Mouse (Mus musculus) forebrain, embryonic 16.5 days (tissue): ENCODE data around the gene Tcte1. TPM values are rescaled to one million over a fixed set of nuclear protein-coding genes. Genes with fewer than 3 reads are reported as not detected.

ENCODE experiments used
- ATAC-seq: fragments of 200-750 bp; cut with Nextera tagmentation; 2 replicates; pipeline ENCODE4 v1.8.0; 2017; ENCODE audit warnings: mild to moderate bottlenecking, moderate library complexity
- H3K27ac ChIP-seq: fragments of 300-500 bp; sonication (generic); 2 replicates; pipeline ENCODE4 v1.5.1; 2014; ENCODE audit warnings: low read length, control low read depth
- H3K27me3 ChIP-seq: fragments of 300-500 bp; sonication (generic); replicated peaks from 2 replicates; pipeline ENCODE4 v1.6.1; 2014; ENCODE audit warnings: low read length; ENCODE audit not compliant: control insufficient read depth, insufficient read depth
- H3K36me3 ChIP-seq: fragments of 300-500 bp; sonication (generic); 2 replicates; pipeline ENCODE4 v1.6.1; 2014; ENCODE audit not compliant: control insufficient read depth, insufficient read depth
- H3K4me1 ChIP-seq: fragments of 300-500 bp; sonication (generic); replicated peaks from 2 replicates; pipeline ENCODE4 v1.6.1; 2014; ENCODE audit warnings: low read length; ENCODE audit not compliant: control insufficient read depth, insufficient read depth
- H3K4me2 ChIP-seq: fragments of 300-500 bp; sonication (generic); 2 replicates; pipeline ENCODE4 v1.6.1; 2014; ENCODE audit warnings: mild to moderate bottlenecking, low read length, control low read depth
- H3K4me3 ChIP-seq: fragments of 300-500 bp; sonication (generic); replicated peaks from 2 replicates; pipeline ENCODE4 v1.5.1; 2014; ENCODE audit warnings: mild to moderate bottlenecking, low read length, control low read depth
- H3K9ac ChIP-seq: fragments of 300-500 bp; sonication (generic); replicated peaks from 2 replicates; pipeline ENCODE4 v1.6.1; 2014; ENCODE audit warnings: low read depth, low read length, control low read depth
- H3K9me3 ChIP-seq: fragments of 300-500 bp; sonication (generic); 2 replicates; pipeline ENCODE4 v1.6.1; 2016; ENCODE audit warnings: low read length; ENCODE audit not compliant: control insufficient read depth
- whole genome bisulfite sequencing: fragments of 180-500 bp; shearing (Covaris S2); extraction: QIAGEN DNeasy Blood & Tissue Kit; methylation state at CpG from one replicate; pipeline ENCODE4 v1.1.7; 2014; 5-methylcytosine and 5-hydroxymethylcytosine counted together
- polyA plus RNA-seq: library from polyadenylated mRNA; unstranded; fragments of >200 nt; fragmentation: Nextera tagmentation; extraction: Ambion mirVana; gene quantifications from 2 replicates; pipeline ENCODE4 v1.2.1, GENCODE M21; 2015

The Tcte1 gene
- polyA plus RNA-seq, 1 experiment from 2014 or later, result 4.7 TPM

GRCm38 (mm10) chr17:45520136-45520535, 3.1 kb upstream of the Tcte1 start:
- 88% methylated on average over 11 of the region's 11 CpGs for WGBS
- H3K27ac ChIP-seq, result no peak overlapping the region
- H3K4me2 ChIP-seq, result no peak overlapping the region
- H3K27me3 ChIP-seq, result no peaks in the 10 kb centered on the region
- no peak overlapping the region for H3K9ac ChIP-seq
- H3K4me3 ChIP-seq, result no peak overlapping the region
- peaks cover 17% of the 10 kb centered on the region for H3K4me1 ChIP-seq
- H3K9me3 ChIP-seq, result no peaks in the 10 kb centered on the region
- ATAC-seq, result no peak
- no peaks in the 10 kb centered on the region for H3K36me3 ChIP-seq

- ATAC-seq, result no peak
- WGBS, result 64% methylated on average over 4 of the region's 4 CpGs
Measured at GRCm38 (mm10) chr17:45524961-45525360, 1.7 kb downstream of the Tcte1 start.

GRCm38 (mm10) chr17:45526571-45526970, 3.3 kb downstream of the Tcte1 start:
- 17% methylated on average over 5 of the region's 5 CpGs for WGBS
- Histone ChIP-seq H3K4me1 (peaks cover 20% of the 10 kb centered on the region), H3K4me2 (no peak overlapping the region), H3K4me3 (no peak overlapping the region), H3K36me3 (no peaks in the 10 kb centered on the region), H3K27me3 (no peaks in the 10 kb centered on the region), H3K27ac (no peak overlapping the region), H3K9me3 (no peaks in the 10 kb centered on the region), H3K9ac (no peak overlapping the region)
- no peak for ATAC-seq

More at GRCm38 (mm10) chr17:45524961-45525360, 1.7 kb downstream of the Tcte1 start:
- no peak overlapping the region for H3K9ac ChIP-seq
- no peak overlapping the region for H3K4me2 ChIP-seq
- H3K4me1 ChIP-seq, result peaks cover 14% of the 10 kb centered on the region
- H3K27ac ChIP-seq, result no peak overlapping the region
- H3K27me3 ChIP-seq, result no peaks in the 10 kb centered on the region
- no peak overlapping the region for H3K4me3 ChIP-seq
- H3K36me3 ChIP-seq, result no peaks in the 10 kb centered on the region
- H3K9me3 ChIP-seq, result no peaks in the 10 kb centered on the region

GRCm38 (mm10) chr17:45530346-45530782, 7.1 kb downstream of the Tcte1 start:
- H3K4me2 ChIP-seq, result 0 out of 2 replicates have a peak overlapping the region, but pooled peaks have one; percentile 4
- H3K9ac ChIP-seq, result no peak overlapping the region
- 33% methylated on average over 13 of the region's 13 CpGs for WGBS
- no peaks in the 10 kb centered on the region for H3K9me3 ChIP-seq
- peaks cover 5% of the 10 kb centered on the region; the same call in 1 of the 2 replicates for H3K27me3 ChIP-seq
- peaks cover 6% of the 10 kb centered on the region for H3K4me1 ChIP-seq
- H3K36me3 ChIP-seq, result no peaks in the 10 kb centered on the region
- ATAC-seq, result peak; percentile 90
- peak overlapping the region; percentile 34; the same call in 1 of the 2 replicates for H3K27ac ChIP-seq
- no peak overlapping the region for H3K4me3 ChIP-seq

- WGBS, result 52% methylated on average over 15 of the region's 15 CpGs
Measured at GRCm38 (mm10) chr17:45532896-45533295, 9.7 kb downstream of the Tcte1 start.

GRCm38 (mm10) chr17:45536264-45536663, 13.0 kb downstream of the Tcte1 start:
- H3K4me1 ChIP-seq, result peaks cover 11% of the 10 kb centered on the region
- peak overlapping the region; percentile 18; the same call in 1 of the 2 replicates for H3K27ac ChIP-seq
- H3K9ac ChIP-seq, result no peak overlapping the region
- H3K27me3 ChIP-seq, result peaks cover 12% of the 10 kb centered on the region
- ATAC-seq, result peak; percentile 64; the same call in 1 of the 2 replicates
- no peak overlapping the region for H3K4me2 ChIP-seq
- no peak overlapping the region for H3K4me3 ChIP-seq
- 3% methylated on average over 5 of the region's 5 CpGs for WGBS
- H3K9me3 ChIP-seq, result no peaks in the 10 kb centered on the region
- no peaks in the 10 kb centered on the region for H3K36me3 ChIP-seq

More at GRCm38 (mm10) chr17:45532896-45533295, 9.7 kb downstream of the Tcte1 start:
- Histone ChIP-seq H3K36me3 (no peaks in the 10 kb centered on the region), H3K4me1 (peaks cover 17% of the 10 kb centered on the region), H3K9me3 (no peaks in the 10 kb centered on the region), H3K27me3 (peaks cover 9% of the 10 kb centered on the region), H3K4me3 (no peak overlapping the region), H3K27ac (no peak overlapping the region), H3K9ac (no peak overlapping the region), H3K4me2 (no peak overlapping the region)
- no peak for ATAC-seq

- Histone ChIP-seq H3K36me3 (no peaks in the 10 kb centered on the region), H3K27ac (no peak overlapping the region), H3K27me3 (peaks cover 10% of the 10 kb centered on the region), H3K9me3 (no peaks in the 10 kb centered on the region), H3K4me3 (no peak overlapping the region), H3K4me2 (no peak overlapping the region), H3K4me1 (peaks cover 14% of the 10 kb centered on the region), H3K9ac (no peak overlapping the region)
- no peak for ATAC-seq
- WGBS, result 42% methylated on average over 4 of the region's 4 CpGs
Measured at GRCm38 (mm10) chr17:45538394-45538793, 15.2 kb downstream of the Tcte1 start.

GRCm38 (mm10) chr17:45539664-45540063, 16.4 kb downstream of the Tcte1 start:
- H3K27ac ChIP-seq, result no peak overlapping the region
- H3K27me3 ChIP-seq, result peaks cover 10% of the 10 kb centered on the region
- H3K36me3 ChIP-seq, result peaks cover 2% of the 10 kb centered on the region; the same call in 1 of the 2 replicates
- no peak for ATAC-seq
- 82% methylated on average over 21 of the region's 21 CpGs for WGBS
- no peak overlapping the region for H3K9ac ChIP-seq
- no peaks in the 10 kb centered on the region for H3K9me3 ChIP-seq
- H3K4me2 ChIP-seq, result no peak overlapping the region
- H3K4me3 ChIP-seq, result no peak overlapping the region
- H3K4me1 ChIP-seq, result peaks cover 26% of the 10 kb centered on the region

- Histone ChIP-seq H3K9ac (no peak overlapping the region), H3K27me3 (peaks cover 13% of the 10 kb centered on the region; the same call in 1 of the 2 replicates), H3K36me3 (peaks cover 12% of the 10 kb centered on the region), H3K4me3 (no peak overlapping the region), H3K4me1 (peaks cover 32% of the 10 kb centered on the region), H3K9me3 (no peaks in the 10 kb centered on the region), H3K27ac (no peak overlapping the region), H3K4me2 (no peak overlapping the region)
- 39% methylated on average over 6 of the region's 6 CpGs for WGBS
- no peak for ATAC-seq
Measured at GRCm38 (mm10) chr17:45542129-45542528, 18.9 kb downstream of the Tcte1 start.

GRCm38 (mm10) chr17:45542705-45543104, 19.5 kb downstream of the Tcte1 start:
- no peak for ATAC-seq
- Histone ChIP-seq H3K4me1 (peaks cover 38% of the 10 kb centered on the region), H3K36me3 (peaks cover 12% of the 10 kb centered on the region), H3K9me3 (no peaks in the 10 kb centered on the region), H3K4me3 (no peak overlapping the region), H3K27ac (no peak overlapping the region), H3K4me2 (no peak overlapping the region), H3K27me3 (peaks cover 13% of the 10 kb centered on the region; the same call in 1 of the 2 replicates), H3K9ac (no peak overlapping the region)
- WGBS, result 67% methylated on average over 2 of the region's 2 CpGs
